Mouse (Mus musculus) kidney, adult 2 months (tissue): ENCODE measurements at regions not wholly inside any gene's neighbourhood (a gene's known extent, or its start where the extent isn't known, plus 50 kb on each side); places are given as distances from the start of the nearest gene placed in this dataset.

Experiments
- CTCF ChIP-seq: fragments of 200-500 bp; conservative IDR thresholded peaks from 2 replicates; pipeline ENCODE4 v1.5.1; 2011; ENCODE audit warnings: low read depth, mild to moderate bottlenecking, control low read depth, low read length, moderate library complexity, mixed read lengths; ENCODE audit not compliant: insufficient read depth, insufficient read length
- POLR2A ChIP-seq: fragments of 200-500 bp; IDR thresholded peaks from one replicate; pipeline ENCODE4 v1.6.1; 2011; ENCODE audit warnings: low read depth, low read length, control low read depth

- TF ChIP-seq CTCF (no peak), POLR2A (no peak)
Measured at GRCm38 (mm10) chr5:28019864-28020263, 51.3 kb upstream of the Insig1 start.
